Mouse (Mus musculus): ENCODE measurements around the gene Nfkb1. TPM values are rescaled to one million over a fixed set of nuclear protein-coding genes. Genes with fewer than 3 reads are reported as not detected.

Gene Nfkb1
- polyA plus RNA-seq, 1 experiment: 46.0 TPM

GRCm38 (mm10) chr3:135579179-135579578 lies 112.2 kb downstream of the Nfkb1 start:
- H3K4me3 ChIP-seq (ENCODE audit: insufficient read depth, low read depth, low read length): no peak overlapping the region
- WGBS: 37% methylated on average over 4 of the region's 4 CpGs
- no peaks in the 10 kb centered on the region for H3K27me3 ChIP-seq (replicated peaks; ENCODE audit: control insufficient read depth, insufficient read depth, low read length)
- peak; percentile 37 for DNase-seq
- H3K27ac ChIP-seq (ENCODE audit: insufficient read depth, low read depth, low read length): no peak overlapping the region
- no peaks in the 10 kb centered on the region for H3K36me3 ChIP-seq (ENCODE audit: control insufficient read depth, insufficient read depth, low read length)
- no peak for TF ChIP-seq CTCF (conservative IDR thresholded peaks at IDR 0.05; ENCODE audit: insufficient read depth, insufficient read length, low read depth, low read length)
- TF ChIP-seq POLR2A (IDR thresholded peaks at IDR 0.05; ENCODE audit: low read depth, low read length): no peak
- no peaks in the 10 kb centered on the region for H3K4me1 ChIP-seq (ENCODE audit: control insufficient read depth, insufficient read depth, low read length)

GRCm38 (mm10) chr3:135578588-135579140 lies 112.7 kb downstream of the Nfkb1 start:
- TF ChIP-seq POLR2A (IDR thresholded peaks at IDR 0.05; ENCODE audit: low read depth, low read length) (no peak), CTCF (conservative IDR thresholded peaks at IDR 0.05; ENCODE audit: insufficient read depth, insufficient read length, low read depth, low read length) (no peak)
- 71% methylated on average over 5 of the region's 5 CpGs for WGBS
- H3K4me3 ChIP-seq (ENCODE audit: insufficient read depth, low read depth, low read length): no peak overlapping the region
- H3K36me3 ChIP-seq (ENCODE audit: control insufficient read depth, insufficient read depth, low read length): no peaks in the 10 kb centered on the region
- DNase-seq: no peak
- no peak overlapping the region for H3K27ac ChIP-seq (ENCODE audit: insufficient read depth, low read depth, low read length)
- H3K4me1 ChIP-seq (ENCODE audit: control insufficient read depth, insufficient read depth, low read length): no peaks in the 10 kb centered on the region
- H3K27me3 ChIP-seq (replicated peaks; ENCODE audit: control insufficient read depth, insufficient read depth, low read length): no peaks in the 10 kb centered on the region

GRCm38 (mm10) chr3:135575126-135575525 lies 116.2 kb downstream of the Nfkb1 start:
- Histone ChIP-seq H3K36me3 (ENCODE audit: control insufficient read depth, insufficient read depth, low read length) (no peaks in the 10 kb centered on the region; the same call in 1 of the 2 replicates), H3K4me1 (ENCODE audit: control insufficient read depth, insufficient read depth, low read length) (no peaks in the 10 kb centered on the region), H3K27ac (ENCODE audit: insufficient read depth, low read depth, low read length) (no peak overlapping the region), H3K4me3 (ENCODE audit: insufficient read depth, low read depth, low read length) (no peak overlapping the region), H3K27me3 (replicated peaks; ENCODE audit: control insufficient read depth, insufficient read depth, low read length) (no peaks in the 10 kb centered on the region)
- WGBS: 83% methylated on average over 3 of the region's 3 CpGs
- TF ChIP-seq CTCF (conservative IDR thresholded peaks at IDR 0.05; ENCODE audit: insufficient read depth, insufficient read length, low read depth, low read length) (no peak), POLR2A (IDR thresholded peaks at IDR 0.05; ENCODE audit: low read depth, low read length) (no peak)
- DNase-seq: no peak

GRCm38 (mm10) chr3:135573051-135573450 lies 118.3 kb downstream of the Nfkb1 start:
- no peaks in the 10 kb centered on the region for H3K4me1 ChIP-seq (ENCODE audit: control insufficient read depth, insufficient read depth, low read length)
- H3K27me3 ChIP-seq (replicated peaks; ENCODE audit: control insufficient read depth, insufficient read depth, low read length): no peaks in the 10 kb centered on the region
- no peak overlapping the region for H3K27ac ChIP-seq (ENCODE audit: insufficient read depth, low read depth, low read length)
- WGBS: 57% methylated on average over 6 of the region's 6 CpGs
- TF ChIP-seq CTCF (conservative IDR thresholded peaks at IDR 0.05; ENCODE audit: insufficient read depth, insufficient read length, low read depth, low read length) (no peak), POLR2A (IDR thresholded peaks at IDR 0.05; ENCODE audit: low read depth, low read length) (no peak)
- H3K36me3 ChIP-seq (ENCODE audit: control insufficient read depth, insufficient read depth, low read length): no peaks in the 10 kb centered on the region; the same call in 1 of the 2 replicates
- peak; percentile 26 for DNase-seq
- no peak overlapping the region for H3K4me3 ChIP-seq (ENCODE audit: insufficient read depth, low read depth, low read length)

- 62% methylated on average over 13 of the region's 13 CpGs for WGBS
- peak; percentile 45 for DNase-seq
- no peak overlapping the region for H3K4me3 ChIP-seq (ENCODE audit: insufficient read depth, low read depth, low read length)
- H3K36me3 ChIP-seq (ENCODE audit: control insufficient read depth, insufficient read depth, low read length): no peaks in the 10 kb centered on the region; the same call in 1 of the 2 replicates
- no peak overlapping the region for H3K27ac ChIP-seq (ENCODE audit: insufficient read depth, low read depth, low read length)
- no peaks in the 10 kb centered on the region for H3K4me1 ChIP-seq (ENCODE audit: control insufficient read depth, insufficient read depth, low read length)
- no peaks in the 10 kb centered on the region for H3K27me3 ChIP-seq (replicated peaks; ENCODE audit: control insufficient read depth, insufficient read depth, low read length)
- TF ChIP-seq POLR2A (IDR thresholded peaks at IDR 0.05; ENCODE audit: low read depth, low read length) (no peak), CTCF (conservative IDR thresholded peaks at IDR 0.05; ENCODE audit: insufficient read depth, insufficient read length, low read depth, low read length) (no peak)
These were observed 119.8 kb downstream of the Nfkb1 start for GRCm38 (mm10) chr3:135571540-135571939.

- H3K4me3 ChIP-seq (ENCODE audit: insufficient read depth, low read depth, low read length): no peak overlapping the region
- no peak for DNase-seq
- H3K4me1 ChIP-seq (ENCODE audit: control insufficient read depth, insufficient read depth, low read length): no peaks in the 10 kb centered on the region
- no peak overlapping the region for H3K27ac ChIP-seq (ENCODE audit: insufficient read depth, low read depth, low read length)
- TF ChIP-seq CTCF (conservative IDR thresholded peaks at IDR 0.05; ENCODE audit: insufficient read depth, insufficient read length, low read depth, low read length) (no peak), POLR2A (IDR thresholded peaks at IDR 0.05; ENCODE audit: low read depth, low read length) (no peak)
- WGBS: 82% methylated on average over 5 of the region's 5 CpGs
- no peaks in the 10 kb centered on the region; the same call in 1 of the 2 replicates for H3K36me3 ChIP-seq (ENCODE audit: control insufficient read depth, insufficient read depth, low read length)
- H3K27me3 ChIP-seq (replicated peaks; ENCODE audit: control insufficient read depth, insufficient read depth, low read length): no peaks in the 10 kb centered on the region
These were observed 122.7 kb downstream of the Nfkb1 start for GRCm38 (mm10) chr3:135568633-135569032.

GRCm38 (mm10) chr3:135567888-135568287 lies 123.5 kb downstream of the Nfkb1 start:
- Histone ChIP-seq H3K36me3 (ENCODE audit: control insufficient read depth, insufficient read depth, low read length) (no peaks in the 10 kb centered on the region; the same call in 1 of the 2 replicates), H3K4me1 (ENCODE audit: control insufficient read depth, insufficient read depth, low read length) (no peaks in the 10 kb centered on the region), H3K27me3 (replicated peaks; ENCODE audit: control insufficient read depth, insufficient read depth, low read length) (no peaks in the 10 kb centered on the region), H3K27ac (ENCODE audit: insufficient read depth, low read depth, low read length) (no peak overlapping the region), H3K4me3 (ENCODE audit: insufficient read depth, low read depth, low read length) (no peak overlapping the region)
- no peak for TF ChIP-seq CTCF (conservative IDR thresholded peaks at IDR 0.05; ENCODE audit: insufficient read depth, insufficient read length, low read depth, low read length)
- 65% methylated on average over 6 of the region's 6 CpGs for WGBS
- no peak for DNase-seq

All from kidney, adult 2 months (tissue).